Mouse (Mus musculus) liver, embryonic 14.5 days (tissue): Measurements from ENCODE around the gene Fam192a.
A peak's percentile ranks its signal among the peaks of the same experiment; 100 is the strongest.

Source experiments
- CTCF ChIP-seq: IDR thresholded peaks from 2 replicates; pipeline ENCODE4 v1.5.1; 2016; ENCODE audit warnings: antibody characterized with exemption, low read depth, control low read depth
- EP300 ChIP-seq: IDR thresholded peaks from 2 replicates; pipeline ENCODE4 v1.6.1; 2016; ENCODE audit warnings: antibody characterized with exemption, low read depth

- no peak for TF ChIP-seq CTCF
- TF ChIP-seq EP300 = peak; percentile 69
Measured at GRCm38 (mm10) chr8:94634211-94634610, 32.4 kb upstream of the Fam192a start.
